Mouse (Mus musculus): ENCODE measurements at regions not wholly inside any gene's neighbourhood (a gene's known extent, or its start where the extent isn't known, plus 50 kb on each side); places are given as distances from the start of the nearest gene placed in this dataset.

DNA sequence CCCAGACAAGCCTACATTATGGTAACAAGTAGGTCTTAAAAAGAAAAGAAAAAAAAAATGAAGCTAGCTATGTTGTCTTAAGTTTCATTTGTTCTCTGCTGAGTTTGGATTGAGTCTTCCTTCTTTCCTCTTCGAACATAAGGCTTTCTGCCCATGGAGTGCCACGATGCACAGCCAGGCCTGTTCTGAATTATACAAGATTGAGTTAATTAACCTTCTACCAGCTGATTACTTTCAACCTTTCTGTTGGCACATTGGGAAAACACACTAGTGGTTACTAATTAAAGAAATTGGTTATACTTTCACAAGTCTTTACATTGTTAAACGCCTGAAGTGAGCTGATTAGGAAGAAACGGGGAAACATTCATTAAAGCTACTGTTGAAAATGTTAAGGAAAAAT, 155.5 kb upstream of the Sptlc3 start:
- Histone ChIP-seq H3K27ac (ENCODE audit: insufficient read depth, low read depth, low read length) (no peak overlapping the region), H3K4me1 (ENCODE audit: control insufficient read depth, insufficient read depth, low read length) (0 out of 2 replicates have a peak, but pooled peaks cover 3% of the 10 kb centered on the region), H3K4me3 (ENCODE audit: insufficient read depth, low read depth, low read length) (no peak overlapping the region)
- no peak for TF ChIP-seq CTCF (IDR thresholded peaks at IDR 0.05; ENCODE audit: insufficient read depth, low read depth, low read length)
- TF ChIP-seq POLR2A (IDR thresholded peaks at IDR 0.05; ENCODE audit: insufficient read depth, low read depth, low read length), result no peak
- 48% methylated on average over 4 of the region's 4 CpGs for WGBS

DNA sequence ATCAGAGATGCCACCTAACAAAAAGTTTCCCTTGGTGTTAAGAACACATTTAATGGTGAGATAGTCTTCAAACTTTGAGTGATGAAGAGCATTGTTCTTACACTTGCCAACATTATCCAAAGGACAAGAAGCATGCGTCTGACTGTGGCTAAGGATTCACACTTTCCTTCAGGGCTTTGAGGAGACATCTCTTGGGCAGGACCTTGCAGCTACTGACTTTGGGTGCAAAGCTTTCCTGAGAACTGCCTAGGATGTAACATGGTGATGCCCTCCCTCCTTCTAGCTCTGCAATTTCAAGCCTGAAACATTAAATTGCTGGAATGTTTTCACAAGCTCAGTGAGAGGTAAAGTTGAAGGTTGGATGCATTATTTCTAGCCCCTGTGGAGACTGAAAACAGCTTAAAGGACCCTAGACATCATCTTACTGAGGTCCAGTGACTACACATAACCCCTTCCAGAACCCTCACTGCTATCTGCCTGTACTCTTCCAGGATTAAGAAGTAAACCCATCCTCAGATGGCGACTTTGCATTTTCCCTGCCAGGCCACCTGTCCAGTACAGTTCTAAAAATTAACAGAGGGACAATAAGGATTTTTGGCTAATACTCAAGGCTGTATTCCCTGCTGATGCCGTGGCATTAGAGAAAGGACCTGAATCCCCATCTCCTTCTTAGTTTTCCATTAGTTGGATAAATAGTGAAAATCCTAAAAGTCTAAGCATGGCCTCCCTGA, 137.3 kb upstream of the Sptlc3 start:
- Histone ChIP-seq H3K4me3 (ENCODE audit: insufficient read depth, low read depth, low read length) (no peak overlapping the region), H3K4me1 (ENCODE audit: control insufficient read depth, insufficient read depth, low read length) (no peaks in the 10 kb centered on the region), H3K27ac (ENCODE audit: insufficient read depth, low read depth, low read length) (no peak overlapping the region)
- TF ChIP-seq CTCF (IDR thresholded peaks at IDR 0.05; ENCODE audit: insufficient read depth, low read depth, low read length), result no peak
- no peak for TF ChIP-seq POLR2A (IDR thresholded peaks at IDR 0.05; ENCODE audit: insufficient read depth, low read depth, low read length)
- 97% methylated on average over 3 of the region's 3 CpGs for WGBS

DNA sequence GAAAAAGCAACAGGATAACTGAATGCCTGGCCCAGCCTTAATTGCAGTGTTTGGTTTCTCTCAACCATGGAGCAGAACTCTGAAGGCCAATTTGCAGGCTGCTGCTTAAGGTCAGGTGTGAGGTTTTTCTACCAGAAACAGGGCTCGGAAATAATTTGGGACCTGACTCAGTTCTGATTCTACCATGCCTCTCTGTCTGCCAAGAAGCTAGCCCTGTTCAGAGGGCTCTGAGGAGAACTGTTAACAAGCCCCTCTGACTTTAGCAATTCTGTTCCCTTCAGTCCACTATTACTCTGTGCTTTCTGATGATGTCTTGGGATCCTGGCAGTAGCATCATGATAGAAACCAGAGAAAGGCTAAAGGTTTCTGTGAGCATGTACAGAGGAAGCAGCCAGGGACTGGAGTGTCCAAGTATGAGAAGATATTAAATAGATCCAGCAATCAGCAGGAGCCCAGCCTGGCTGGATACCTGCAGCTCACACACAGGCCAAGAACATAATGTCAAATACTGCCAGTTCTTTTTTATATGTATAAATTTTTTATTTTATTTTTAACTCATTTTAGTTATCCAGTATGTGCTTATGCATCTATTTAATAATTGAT, 131.4 kb upstream of the Sptlc3 start:
- Histone ChIP-seq H3K4me3 (ENCODE audit: insufficient read depth, low read depth, low read length) (no peak overlapping the region), H3K27ac (ENCODE audit: insufficient read depth, low read depth, low read length) (no peak overlapping the region), H3K4me1 (ENCODE audit: control insufficient read depth, insufficient read depth, low read length) (no peaks in the 10 kb centered on the region)
- 55% methylated on average over 1 of the region's 1 CpGs for WGBS
- no peak for TF ChIP-seq POLR2A (IDR thresholded peaks at IDR 0.05; ENCODE audit: insufficient read depth, low read depth, low read length)
- no peak for TF ChIP-seq CTCF (IDR thresholded peaks at IDR 0.05; ENCODE audit: insufficient read depth, low read depth, low read length)

GRCm38 (mm10) chr2:139370070-139370469, 123.6 kb upstream of the Sptlc3 start:
- Histone ChIP-seq H3K27ac (ENCODE audit: insufficient read depth, low read depth, low read length) (no peak overlapping the region), H3K4me1 (ENCODE audit: control insufficient read depth, insufficient read depth, low read length) (no peaks in the 10 kb centered on the region), H3K4me3 (ENCODE audit: insufficient read depth, low read depth, low read length) (no peak overlapping the region)
- TF ChIP-seq POLR2A (IDR thresholded peaks at IDR 0.05; ENCODE audit: insufficient read depth, low read depth, low read length), result no peak
- no peak for TF ChIP-seq CTCF (IDR thresholded peaks at IDR 0.05; ENCODE audit: insufficient read depth, low read depth, low read length)
- WGBS, result 5% methylated on average over 1 of the region's 1 CpGs

DNA sequence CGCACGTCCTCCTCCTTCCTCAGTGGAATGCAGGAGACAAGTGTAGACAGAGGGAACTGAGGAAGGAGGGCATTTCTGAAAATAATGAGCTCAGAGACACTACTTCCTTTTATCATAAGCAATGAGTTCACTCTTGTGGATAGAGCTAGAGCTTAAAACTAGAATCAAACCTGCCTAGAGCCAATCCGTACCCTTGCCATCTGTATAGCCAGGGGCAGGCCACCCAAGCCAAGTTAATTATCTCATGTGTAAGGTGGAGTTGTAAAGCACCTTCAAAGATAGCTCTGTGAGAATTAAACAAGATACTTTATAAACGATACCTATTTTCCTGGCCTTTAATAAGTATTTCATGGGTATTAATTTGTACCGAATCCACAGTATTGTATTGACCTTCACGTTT, 113.4 kb upstream of the Sptlc3 start:
- Histone ChIP-seq H3K4me1 (ENCODE audit: control insufficient read depth, insufficient read depth, low read length) (no peaks in the 10 kb centered on the region), H3K4me3 (ENCODE audit: insufficient read depth, low read depth, low read length) (no peak overlapping the region), H3K27ac (ENCODE audit: insufficient read depth, low read depth, low read length) (no peak overlapping the region)
- TF ChIP-seq POLR2A (IDR thresholded peaks at IDR 0.05; ENCODE audit: insufficient read depth, low read depth, low read length) (no peak), CTCF (IDR thresholded peaks at IDR 0.05; ENCODE audit: insufficient read depth, low read depth, low read length) (no peak)
- 85% methylated on average over 6 of the region's 6 CpGs for WGBS

- Histone ChIP-seq H3K4me3 (ENCODE audit: insufficient read depth, low read depth, low read length) (no peak overlapping the region), H3K27ac (ENCODE audit: insufficient read depth, low read depth, low read length) (no peak overlapping the region), H3K4me1 (ENCODE audit: control insufficient read depth, insufficient read depth, low read length) (no peaks in the 10 kb centered on the region)
- WGBS, result 0% methylated on average over 1 of the region's 1 CpGs
- TF ChIP-seq POLR2A (IDR thresholded peaks at IDR 0.05; ENCODE audit: insufficient read depth, low read depth, low read length) (no peak), CTCF (IDR thresholded peaks at IDR 0.05; ENCODE audit: insufficient read depth, low read depth, low read length) (no peak)
Measured at GRCm38 (mm10) chr2:139381628-139382027, 112.1 kb upstream of the Sptlc3 start.

DNA sequence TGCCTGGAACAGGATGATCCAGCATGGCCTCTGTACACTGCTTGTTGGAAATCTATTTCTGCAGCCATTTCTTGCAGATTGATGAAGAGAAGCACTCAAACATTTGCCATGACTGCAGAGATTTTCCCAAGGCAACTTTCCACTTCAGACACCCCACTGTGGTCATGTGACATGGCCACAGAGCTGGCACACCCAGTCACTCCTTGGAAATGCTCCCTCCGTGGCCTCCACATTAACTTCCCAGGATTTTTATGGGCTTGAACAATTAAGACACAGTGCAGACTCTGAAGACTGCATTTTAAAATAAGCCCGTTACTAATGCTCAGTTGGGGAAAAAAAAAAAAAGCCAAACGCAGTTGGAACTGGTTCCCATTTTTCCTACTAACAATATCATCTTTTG, 80.2 kb upstream of the Sptlc3 start:
- WGBS, result 43% methylated on average over 3 of the region's 3 CpGs
- Histone ChIP-seq H3K4me1 (ENCODE audit: control insufficient read depth, insufficient read depth, low read length) (no peaks in the 10 kb centered on the region), H3K27ac (ENCODE audit: insufficient read depth, low read depth, low read length) (no peak overlapping the region), H3K4me3 (ENCODE audit: insufficient read depth, low read depth, low read length) (no peak overlapping the region)
- no peak for TF ChIP-seq CTCF (IDR thresholded peaks at IDR 0.05; ENCODE audit: insufficient read depth, low read depth, low read length)
- no peak for TF ChIP-seq POLR2A (IDR thresholded peaks at IDR 0.05; ENCODE audit: insufficient read depth, low read depth, low read length)

GRCm38 (mm10) chr2:139417506-139417905, 76.2 kb upstream of the Sptlc3 start:
- no peaks in the 10 kb centered on the region for H3K4me1 ChIP-seq (ENCODE audit: control insufficient read depth, insufficient read depth, low read length)
- 60% methylated on average over 1 of the region's 1 CpGs for WGBS
- TF ChIP-seq POLR2A (IDR thresholded peaks at IDR 0.05; ENCODE audit: insufficient read depth, low read depth, low read length) (no peak), CTCF (IDR thresholded peaks at IDR 0.05; ENCODE audit: insufficient read depth, low read depth, low read length) (no peak)
- H3K4me3 ChIP-seq (ENCODE audit: insufficient read depth, low read depth, low read length), result no peak overlapping the region
- H3K27ac ChIP-seq (ENCODE audit: insufficient read depth, low read depth, low read length), result no peak overlapping the region

DNA sequence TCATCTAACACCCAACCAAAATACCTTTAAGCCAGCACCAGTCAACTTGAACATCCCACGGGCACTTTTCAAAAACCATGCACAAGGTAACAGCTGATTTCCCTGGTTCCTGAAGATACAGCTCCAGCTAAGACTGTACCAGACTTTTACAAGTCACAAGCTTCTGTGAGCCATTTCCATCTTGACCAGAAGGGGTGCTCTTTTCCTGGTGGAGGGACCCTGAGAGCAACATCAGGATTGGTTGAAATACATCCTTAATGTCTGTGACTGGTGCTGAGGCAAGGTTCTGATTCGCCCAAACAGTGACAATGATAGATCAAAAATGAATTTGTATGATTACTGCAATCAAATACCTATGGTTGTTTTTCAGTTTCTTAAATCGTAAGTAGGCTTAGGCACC, 71.0 kb upstream of the Sptlc3 start:
- no peak overlapping the region for H3K27ac ChIP-seq (ENCODE audit: insufficient read depth, low read depth, low read length)
- no peak for TF ChIP-seq CTCF (IDR thresholded peaks at IDR 0.05; ENCODE audit: insufficient read depth, low read depth, low read length)
- TF ChIP-seq POLR2A (IDR thresholded peaks at IDR 0.05; ENCODE audit: insufficient read depth, low read depth, low read length), result no peak
- WGBS, result 93% methylated on average over 3 of the region's 3 CpGs
- no peaks in the 10 kb centered on the region for H3K4me1 ChIP-seq (ENCODE audit: control insufficient read depth, insufficient read depth, low read length)
- H3K4me3 ChIP-seq (ENCODE audit: insufficient read depth, low read depth, low read length), result no peak overlapping the region
